Mouse (Mus musculus) inflammation-experienced regulatory T-cells, adult 6 months (primary cell): ENCODE results near the gene Ssh2. TPM values are rescaled to one million over a fixed set of nuclear protein-coding genes. Genes with fewer than 3 reads are reported as not detected.

Experiments
- polyA plus RNA-seq, 3 experiments: library from polyadenylated mRNA; unstranded; fragments of 100-300 nt; shearing (Covaris generic); gene quantifications; one replicate each; pipeline ENCODE4 v1.2.1; 2017

The Ssh2 gene
- polyA plus RNA-seq, 3 experiments from 2014 or later: 41.1 to 101 (median 73.4) TPM

Other genes with a start within 250 kb of the Ssh2 start
- not detected for gene Slc6a4, start 217.7 kb upstream of the Ssh2 start, polyA plus RNA-seq
- gene Nsrp1, start 137.9 kb upstream of the Ssh2 start, polyA plus RNA-seq: 10 to 100 TPM; 59.6 to 90.3 (median 71.1) TPM
- gene Efcab5, start 27.3 kb upstream of the Ssh2 start, polyA plus RNA-seq: under 1 TPM in 2 of 3 experiments, not detected in 1; 0.15 to 0.60 TPM
- gene Coro6, start 246.1 kb downstream of the Ssh2 start, polyA plus RNA-seq: not detected